Mouse (Mus musculus) A20 (cell line): Measurements from ENCODE around the gene Steap2.
"Not testable (repeated sequence)": the region's sequence is repeated elsewhere in the genome, so short reads cannot be mapped to it uniquely, and the experiment has no call there.

Experiments used
- DNase-seq: peaks from one replicate; pipeline ENCODE4 v3.0.0-alpha.2; 2011; ENCODE audit warnings: low read depth, low spot score

Gene Steap2

GRCm38 (mm10) chr5:5693956-5694653 is at the start of gene Steap2:
Gene Steap2, minus strand, starts transcription at chr5:5694578.
- no peak for DNase-seq

- no peak for DNase-seq
These were observed 40.1 kb upstream of the Steap2 start for GRCm38 (mm10) chr5:5734445-5734844.

GRCm38 (mm10) chr5:5732858-5733257 is 38.5 kb upstream of the Steap2 start:
- DNase-seq = no peak

- DNase-seq = no peak
These were observed 37.8 kb upstream of the Steap2 start for GRCm38 (mm10) chr5:5732208-5732607.

- DNase-seq = no peak
These were observed 35.5 kb upstream of the Steap2 start for GRCm38 (mm10) chr5:5729904-5730303.

DNA sequence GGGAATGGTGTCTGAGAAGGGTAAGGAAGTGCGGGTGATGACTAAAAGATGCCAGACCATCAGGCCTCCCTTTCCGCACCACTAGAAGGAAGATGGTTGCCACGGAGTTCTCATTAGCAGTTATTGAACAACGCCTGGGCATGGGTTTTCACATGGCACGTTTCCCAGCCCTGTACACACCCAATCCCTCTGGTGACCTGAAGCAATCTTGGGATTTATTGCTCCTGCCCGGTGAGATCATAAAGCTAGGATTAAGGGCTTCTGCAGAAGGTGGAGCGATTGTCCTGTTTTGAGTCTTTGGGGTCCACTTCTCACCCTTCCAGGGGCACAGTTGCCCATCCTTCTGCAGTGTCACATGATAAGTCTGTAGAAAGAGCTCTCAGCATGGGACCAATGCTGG is 27.8 kb upstream of the Steap2 start:
- DNase-seq = no peak

- DNase-seq = no peak
These were observed 16.7 kb upstream of the Steap2 start for GRCm38 (mm10) chr5:5711032-5711431.

DNA sequence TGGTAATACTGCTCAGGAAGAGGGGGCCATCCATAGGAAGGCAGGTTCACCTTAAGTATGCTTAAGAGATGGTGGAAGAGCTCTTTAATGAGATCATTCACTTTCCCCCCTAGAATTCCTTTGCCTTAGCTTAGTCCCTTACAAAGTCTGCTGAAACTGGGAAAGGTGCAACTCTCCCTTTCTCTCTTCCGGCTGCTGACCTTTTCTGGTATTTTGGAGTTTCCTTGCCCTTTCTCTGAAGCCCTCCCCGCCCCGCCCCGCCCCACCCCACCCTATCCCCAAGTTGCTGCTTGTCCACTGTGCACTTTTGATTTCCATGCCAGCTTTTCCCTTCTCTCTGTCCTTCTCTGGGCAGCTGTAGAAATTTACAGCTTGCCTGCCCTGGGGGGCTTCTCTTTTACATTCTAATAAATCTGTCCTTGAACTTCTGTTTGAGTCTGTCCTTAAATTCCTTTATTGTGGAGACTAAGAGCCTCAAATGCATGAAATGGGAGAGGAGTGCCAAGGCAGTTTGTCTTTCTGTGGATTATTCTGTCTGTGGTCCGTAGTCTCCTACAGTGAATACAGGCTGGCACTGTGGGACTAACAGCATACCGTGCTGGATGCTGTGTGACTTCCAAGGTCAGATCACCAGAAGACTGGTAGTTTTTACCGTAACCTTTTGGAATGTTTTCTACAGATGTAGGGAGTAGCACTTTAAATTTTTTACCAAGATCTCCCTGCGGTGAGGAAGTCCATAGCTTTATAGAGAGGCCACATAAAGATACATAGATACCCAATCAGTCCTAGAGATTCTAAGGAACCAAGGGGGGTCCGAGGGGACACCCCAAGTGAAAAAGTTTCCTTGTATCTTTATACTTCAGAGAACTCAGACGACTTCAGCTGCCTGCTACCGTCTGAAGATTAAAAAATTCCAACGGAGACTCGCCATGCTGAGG is 13.2 kb upstream of the Steap2 start:
- no peak for DNase-seq

GRCm38 (mm10) chr5:5705019-5705418 is 10.6 kb upstream of the Steap2 start:
- DNase-seq = no peak

DNA sequence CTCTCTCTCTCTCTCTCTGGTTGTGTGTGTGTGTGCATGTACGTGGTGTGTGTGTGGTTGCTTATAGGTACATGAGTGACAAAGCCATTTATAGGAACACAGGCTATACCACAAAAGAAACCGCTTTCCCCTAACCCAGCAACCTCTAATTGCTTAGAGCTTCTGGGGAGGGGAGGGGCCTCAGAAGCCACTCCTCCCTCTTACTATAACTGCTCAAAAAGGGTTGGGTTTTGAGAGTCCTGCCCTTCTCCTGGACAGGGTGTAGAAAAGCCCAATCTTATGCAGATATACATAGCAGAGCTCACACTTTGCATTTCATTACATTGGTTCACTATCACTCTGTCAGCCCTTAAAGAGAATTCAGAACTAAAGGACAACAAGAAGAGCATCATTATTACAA is 6.0 kb upstream of the Steap2 start:
- DNase-seq = no peak

GRCm38 (mm10) chr5:5698830-5699229 is 4.5 kb upstream of the Steap2 start:
- DNase-seq = no peak

DNA sequence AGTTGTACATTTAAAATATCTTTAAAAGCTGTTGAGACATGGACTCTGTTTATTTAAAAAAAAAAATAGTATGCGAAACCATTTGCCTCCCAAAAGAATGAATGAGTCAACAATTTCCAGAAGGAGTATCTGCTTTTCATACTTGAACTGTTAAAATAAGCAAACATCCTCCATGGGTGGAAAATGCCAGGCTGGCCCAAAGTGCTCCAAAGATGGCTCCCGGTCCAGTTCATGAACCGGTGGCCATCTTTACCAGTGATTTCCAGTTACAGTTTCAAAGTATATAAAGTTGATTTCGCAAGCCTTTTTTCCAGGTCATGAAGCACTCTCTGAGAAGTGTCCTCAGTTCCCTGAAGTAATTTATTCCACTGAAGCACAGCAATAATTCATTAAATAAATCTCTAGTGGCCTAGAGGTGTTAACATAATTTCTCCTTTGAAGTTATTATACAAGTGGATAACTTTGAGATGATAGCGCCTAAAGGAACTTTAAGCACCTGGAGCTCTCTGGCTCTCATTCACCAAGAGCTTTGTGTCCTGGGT is 1.1 kb upstream of the Steap2 start:
- no peak for DNase-seq

DNA sequence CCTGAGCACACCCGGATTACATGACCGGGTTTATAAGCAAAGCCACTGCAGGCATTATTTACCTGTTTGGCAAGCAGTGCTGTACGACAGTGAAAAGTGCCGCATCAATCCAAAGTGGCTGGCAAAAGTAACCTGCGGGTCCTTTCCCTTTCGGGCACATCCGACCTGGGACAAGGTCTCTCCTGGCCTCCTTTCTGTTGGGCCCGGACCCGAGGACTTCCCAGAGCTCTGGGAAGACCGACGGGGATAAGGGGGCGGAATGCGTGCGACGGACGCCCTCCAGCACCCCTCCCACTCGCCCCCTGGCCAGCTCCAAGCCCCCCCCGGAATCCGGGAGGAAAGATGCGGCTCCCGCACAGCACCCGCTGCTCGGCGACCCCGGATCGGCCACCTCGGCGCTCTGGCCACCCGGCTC is 830 bp downstream of the Steap2 start:
- no peak for DNase-seq

DNA sequence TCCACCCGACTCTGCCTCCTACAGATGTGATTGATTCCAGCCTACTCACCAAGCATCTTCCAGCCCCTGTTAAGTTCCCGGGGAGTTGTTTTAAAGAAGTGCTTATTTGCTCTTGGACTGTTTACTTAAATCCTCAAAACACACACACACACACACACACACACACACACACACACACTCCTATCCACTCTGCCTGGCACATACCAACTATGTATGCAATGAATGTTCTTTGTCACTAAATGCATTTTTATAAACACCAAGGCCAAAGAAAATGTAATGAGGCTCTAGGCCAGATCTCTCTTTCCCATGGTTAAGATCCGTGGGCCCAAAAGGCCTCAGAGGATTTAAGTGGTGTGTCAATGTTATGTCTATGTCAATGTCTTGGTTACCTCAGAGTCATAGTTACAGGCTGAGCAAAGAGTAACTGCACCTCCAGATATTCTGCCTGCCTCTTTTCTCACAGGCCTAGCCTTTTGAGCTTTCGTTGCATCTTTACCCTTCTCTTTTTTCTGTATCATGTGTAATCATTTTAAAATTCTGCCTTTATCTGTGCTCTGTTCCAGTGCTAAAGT is 2.1 kb downstream of the Steap2 start:
- no peak for DNase-seq

GRCm38 (mm10) chr5:5688945-5689540 is 5.3 kb downstream of the Steap2 start:
- no peak for DNase-seq

- DNase-seq = no peak
These were observed 6.2 kb downstream of the Steap2 start for GRCm38 (mm10) chr5:5688228-5688627.

DNA sequence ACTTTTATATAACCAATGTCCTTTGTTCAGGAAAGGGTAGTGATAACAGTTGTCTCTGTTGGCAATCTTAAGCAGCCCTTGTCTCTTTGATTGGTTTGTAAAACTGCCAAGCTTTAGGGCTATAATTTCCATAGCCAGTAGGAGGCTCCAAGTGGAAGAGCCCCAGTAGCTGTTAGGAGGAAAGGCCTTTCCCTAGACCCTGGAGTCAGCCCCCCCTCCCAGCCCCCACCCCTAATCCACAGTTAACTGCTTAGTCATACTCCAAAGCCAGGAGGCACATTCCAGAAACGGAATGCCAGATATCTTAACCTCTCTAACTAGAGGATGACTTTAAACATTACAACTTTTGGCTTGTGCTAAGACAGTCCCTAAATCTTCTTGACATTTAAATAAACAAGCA is 7.4 kb downstream of the Steap2 start:
- no peak for DNase-seq

DNA sequence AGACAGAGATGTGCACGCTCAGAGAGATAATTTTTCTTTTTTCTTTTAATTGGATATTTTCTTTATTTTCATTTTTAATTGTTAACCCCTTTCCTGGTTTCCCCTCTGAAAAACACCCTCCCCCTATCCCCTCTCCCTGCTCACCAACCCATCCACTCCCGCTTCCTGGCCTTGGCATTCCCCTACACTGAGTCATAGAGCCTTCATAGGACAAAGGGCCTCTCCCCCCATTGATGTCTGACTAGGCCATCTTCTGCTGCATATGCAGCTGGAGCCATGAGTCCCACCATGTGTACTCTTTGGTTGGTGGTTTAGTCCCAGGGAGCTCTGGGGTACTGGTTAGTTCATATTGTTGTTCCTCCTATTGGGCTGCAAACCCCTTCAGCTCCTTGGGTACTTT is 9.4 kb downstream of the Steap2 start:
- not testable (repeated sequence) for DNase-seq

GRCm38 (mm10) chr5:5683292-5683691 is 11.1 kb downstream of the Steap2 start:
- no peak for DNase-seq

GRCm38 (mm10) chr5:5679459-5679858 is 14.9 kb downstream of the Steap2 start:
- DNase-seq = no peak

DNA sequence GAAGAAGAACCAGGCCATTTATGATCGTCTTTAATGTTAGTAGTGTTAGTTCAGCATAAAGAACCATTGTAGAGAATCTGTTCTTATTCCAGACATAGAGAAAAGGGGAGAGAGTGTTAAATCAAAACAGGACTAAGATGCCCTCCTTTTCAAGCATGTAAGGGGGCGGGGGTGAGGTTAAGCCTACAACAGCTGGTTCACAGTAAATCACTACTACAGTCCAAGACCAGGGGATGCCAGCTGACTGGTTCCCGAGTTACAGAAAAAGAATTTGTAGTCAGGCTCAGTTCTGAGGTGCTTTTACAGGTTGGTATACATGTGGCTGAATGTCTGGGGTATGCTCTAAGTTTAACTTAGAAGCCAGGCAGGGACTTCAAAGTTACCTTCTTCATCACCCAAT is 18.3 kb downstream of the Steap2 start:
- DNase-seq = no peak

DNA sequence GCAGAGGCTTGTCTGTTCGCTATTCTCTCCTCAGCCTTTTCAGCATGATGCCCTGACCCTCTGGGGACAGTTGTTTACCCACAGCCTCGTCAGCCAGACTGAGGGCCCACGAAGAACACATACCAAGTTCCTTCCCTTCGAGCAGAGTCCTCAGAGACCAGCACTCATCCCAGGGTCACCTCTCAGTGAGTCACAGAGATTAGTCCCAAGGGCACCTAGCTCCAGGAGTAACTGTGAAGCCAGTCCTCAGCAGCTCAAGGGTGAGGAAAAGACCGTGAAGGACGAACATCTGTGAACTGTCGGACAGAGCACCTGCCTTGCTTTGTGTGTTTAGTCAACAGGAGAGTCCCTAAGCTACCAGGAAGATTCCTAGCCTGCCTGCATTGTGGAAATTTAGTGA is 25.5 kb downstream of the Steap2 start:
- DNase-seq = no peak
